Mouse (Mus musculus) hindbrain, embryonic 14.5 days (tissue): Measurements from ENCODE around the gene Flywch1. TPM values are rescaled to one million over a fixed set of nuclear protein-coding genes. Genes with fewer than 3 reads are reported as not detected.
"Not testable (repeated sequence)": the region's sequence is repeated elsewhere in the genome, so short reads cannot be mapped to it uniquely, and the experiment has no call there.

Source experiments
- ATAC-seq: fragments of 200-750 bp; cut with Nextera tagmentation; 2 replicates; pipeline ENCODE4 v1.8.0; 2017; ENCODE audit warnings: moderate number of reproducible peaks, mild to moderate bottlenecking, moderate TSS enrichment, moderate library complexity; ENCODE audit not compliant: low FRiP score
- DNase-seq: peaks from one replicate; pipeline ENCODE4 v3.0.0-alpha.2; 2015; ENCODE audit warnings: low spot score
- H3K27ac ChIP-seq: fragments of 300-500 bp; sonication (generic); 2 replicates; pipeline ENCODE4 v1.5.1; 2014; ENCODE audit warnings: mild to moderate bottlenecking, moderate library complexity
- H3K27me3 ChIP-seq: fragments of 300-500 bp; sonication (generic); 2 replicates; pipeline ENCODE4 v1.6.1; 2014; ENCODE audit warnings: mild to moderate bottlenecking, low read length, mixed read lengths; ENCODE audit not compliant: control insufficient read depth, insufficient read depth
- H3K36me3 ChIP-seq: fragments of 300-500 bp; sonication (generic); replicated peaks from 2 replicates; pipeline ENCODE4 v1.6.1; 2014; ENCODE audit not compliant: control insufficient read depth, insufficient read depth
- H3K4me1 ChIP-seq: fragments of 300-500 bp; sonication (generic); replicated peaks from 2 replicates; pipeline ENCODE4 v1.6.1; 2014; ENCODE audit warnings: antibody characterized with exemption, low read length, mixed read lengths; ENCODE audit not compliant: control insufficient read depth, insufficient read depth
- H3K4me2 ChIP-seq: fragments of 300-500 bp; sonication (generic); replicated peaks from 2 replicates; pipeline ENCODE4 v1.6.1; 2014; ENCODE audit warnings: mild to moderate bottlenecking, moderate library complexity
- H3K4me3 ChIP-seq: fragments of 300-500 bp; sonication (generic); replicated peaks from 2 replicates; pipeline ENCODE4 v1.5.1; 2014; ENCODE audit warnings: mild to moderate bottlenecking, low read length
- H3K9ac ChIP-seq: fragments of 300-500 bp; sonication (generic); 2 replicates; pipeline ENCODE4 v1.6.1; 2014
- H3K9me3 ChIP-seq: fragments of 300-500 bp; sonication (generic); 2 replicates; pipeline ENCODE4 v1.6.1; 2016; ENCODE audit warnings: low read length; ENCODE audit not compliant: control insufficient read depth
- WGBS: fragments of 180-500 bp; shearing (Covaris S2); extraction: QIAGEN DNeasy Blood & Tissue Kit; methylation state at CpG from one replicate; pipeline ENCODE4 v1.1.7; 2014; 5-methylcytosine and 5-hydroxymethylcytosine counted together
- polyA plus RNA-seq: library from polyadenylated mRNA; unstranded; fragments of >200 nt; fragmentation: Nextera tagmentation; extraction: Ambion mirVana; gene quantifications from 2 replicates; pipeline ENCODE4 v1.2.1, GENCODE M21; 2014

Gene Flywch1
- polyA plus RNA-seq, 1 experiment from 2014 or later: 183 TPM

- Histone ChIP-seq H3K9me3 (no peaks in the 10 kb centered on the region), H3K4me3 (peak within 1 kb of the TSS; percentile 75), H3K9ac (peak within 1 kb of the TSS; percentile 90), H3K36me3 (no peaks in the 10 kb centered on the region), H3K27ac (peak within 1 kb of the TSS; percentile 96), H3K27me3 (no peaks in the 10 kb centered on the region), H3K4me2 (peak within 1 kb of the TSS; percentile 84), H3K4me1 (peaks cover 23% of the 10 kb centered on the region)
- ATAC-seq (peak; percentile 90), DNase-seq (peak; percentile 90)
- WGBS: 3% methylated on average over 43 of the region's 43 CpGs
These were observed 14.4 kb upstream of the Flywch1 start, which contains the start of gene Flywch2 for GRCm38 (mm10) chr17:23785561-23786471. TSS of gene Flywch2 (minus strand) at chr17:23786081.

- H3K9me3 ChIP-seq: no peaks in the 10 kb centered on the region
- no peak overlapping the region for H3K27ac ChIP-seq
- H3K9ac ChIP-seq: no peak overlapping the region
- no peaks in the 10 kb centered on the region for H3K27me3 ChIP-seq
- no peaks in the 10 kb centered on the region for H3K36me3 ChIP-seq
- DNase-seq: no peak
- peaks cover 8% of the 10 kb centered on the region; the same call in 1 of the 2 replicates for H3K4me1 ChIP-seq
- no peak for ATAC-seq
- no peak overlapping the region for H3K4me2 ChIP-seq
- no peak overlapping the region for H3K4me3 ChIP-seq
These were observed 11.9 kb upstream of the Flywch1 start for GRCm38 (mm10) chr17:23783352-23783751.

- Histone ChIP-seq H3K27ac (no peak overlapping the region), H3K4me2 (no peak overlapping the region), H3K9ac (no peak overlapping the region), H3K36me3 (no peaks in the 10 kb centered on the region), H3K9me3 (no peaks in the 10 kb centered on the region), H3K4me1 (no peaks in the 10 kb centered on the region), H3K4me3 (no peak overlapping the region), H3K27me3 (no peaks in the 10 kb centered on the region)
- no peak for DNase-seq
- no peak for ATAC-seq
- WGBS: 67% methylated on average over 2 of the region's 2 CpGs
These were observed 7.0 kb upstream of the Flywch1 start for GRCm38 (mm10) chr17:23778447-23778846.

GRCm38 (mm10) chr17:23777141-23777540 lies 5.7 kb upstream of the Flywch1 start:
- 86% methylated on average over 2 of the region's 2 CpGs for WGBS
- Histone ChIP-seq H3K4me3 (no peak overlapping the region), H3K4me1 (peaks cover 1% of the 10 kb centered on the region), H3K4me2 (no peak overlapping the region), H3K27ac (no peak overlapping the region), H3K9me3 (no peaks in the 10 kb centered on the region), H3K36me3 (no peaks in the 10 kb centered on the region), H3K27me3 (no peaks in the 10 kb centered on the region), H3K9ac (no peak overlapping the region)
- no peak for ATAC-seq
- DNase-seq: no peak

- H3K27ac ChIP-seq: no peak overlapping the region
These were observed 4.8 kb upstream of the Flywch1 start for GRCm38 (mm10) chr17:23776216-23776615.

GRCm38 (mm10) chr17:23774090-23774489 lies 2.7 kb upstream of the Flywch1 start:
- H3K9ac ChIP-seq: no peak overlapping the region
- H3K4me2 ChIP-seq: no peak overlapping the region
- no peaks in the 10 kb centered on the region for H3K27me3 ChIP-seq
- no peaks in the 10 kb centered on the region for H3K36me3 ChIP-seq
- no peaks in the 10 kb centered on the region for H3K9me3 ChIP-seq
- H3K4me3 ChIP-seq: no peak overlapping the region
- H3K27ac ChIP-seq: no peak overlapping the region
- WGBS: 4% methylated on average over 12 of the region's 12 CpGs
- peaks cover 13% of the 10 kb centered on the region for H3K4me1 ChIP-seq
- DNase-seq: peak; percentile 64
- ATAC-seq: no peak

More at GRCm38 (mm10) chr17:23776216-23776615, 4.8 kb upstream of the Flywch1 start:
- Histone ChIP-seq H3K4me3 (no peak overlapping the region), H3K9me3 (no peaks in the 10 kb centered on the region), H3K27me3 (no peaks in the 10 kb centered on the region), H3K4me2 (no peak overlapping the region), H3K4me1 (peaks cover 5% of the 10 kb centered on the region), H3K36me3 (no peaks in the 10 kb centered on the region), H3K9ac (no peak overlapping the region)
- no peak for ATAC-seq
- no peak for DNase-seq
- 81% methylated on average over 10 of the region's 10 CpGs for WGBS

GRCm38 (mm10) chr17:23773676-23774075 lies 2.3 kb upstream of the Flywch1 start:
- 77% methylated on average over 6 of the region's 6 CpGs for WGBS

GRCm38 (mm10) chr17:23772219-23772556 lies 786 bp upstream of the Flywch1 start:
- H3K27me3 ChIP-seq, H3K9me3 ChIP-seq, ATAC-seq, DNase-seq: not testable (repeated sequence)
- Histone ChIP-seq H3K27ac (peak overlapping the region; percentile 58), H3K4me1 (peaks cover 17% of the 10 kb centered on the region), H3K36me3 (peaks cover 11% of the 10 kb centered on the region; the same call in 1 of the 2 replicates), H3K9ac (peak overlapping the region; percentile 45), H3K4me2 (peak overlapping the region; percentile 58), H3K4me3 (peak overlapping the region; percentile 68)
- WGBS: 90% methylated on average over 2 of the region's 2 CpGs

More at GRCm38 (mm10) chr17:23773676-23774075, 2.3 kb upstream of the Flywch1 start:
- no peaks in the 10 kb centered on the region for H3K27me3 ChIP-seq
- H3K36me3 ChIP-seq: peaks cover 3% of the 10 kb centered on the region; the same call in 1 of the 2 replicates
- no peak overlapping the region for H3K4me2 ChIP-seq
- no peak overlapping the region for H3K4me3 ChIP-seq
- ATAC-seq (no peak), DNase-seq (no peak)
- H3K9me3 ChIP-seq: no peaks in the 10 kb centered on the region
- H3K4me1 ChIP-seq: peaks cover 17% of the 10 kb centered on the region
- H3K9ac ChIP-seq: no peak overlapping the region
- H3K27ac ChIP-seq: no peak overlapping the region

GRCm38 (mm10) chr17:23770896-23771283 lies 512 bp downstream of the Flywch1 start:
- peak; percentile 44 for DNase-seq
- Histone ChIP-seq H3K4me1 (peaks cover 17% of the 10 kb centered on the region), H3K4me3 (peak overlapping the region; percentile 68), H3K4me2 (peak overlapping the region; percentile 68), H3K27me3 (no peaks in the 10 kb centered on the region), H3K27ac (peak overlapping the region; percentile 82), H3K9ac (peak overlapping the region; percentile 85), H3K36me3 (peaks cover 11% of the 10 kb centered on the region; the same call in 1 of the 2 replicates), H3K9me3 (no peaks in the 10 kb centered on the region)
- ATAC-seq: no peak
- under 1% methylated on average over 19 of the region's 19 CpGs for WGBS
